Mouse (Mus musculus) cortical plate, adult 2 months (tissue): ENCODE results near the gene Olfr1306.

Experiments used
- CTCF ChIP-seq: fragments of 200-500 bp; IDR thresholded peaks from 2 replicates; pipeline ENCODE4 v1.5.1; 2011; ENCODE audit warnings: mild to moderate bottlenecking, control low read depth, low read length; ENCODE audit not compliant: insufficient read depth; ENCODE audit errors: extremely low read depth
- POLR2A ChIP-seq: fragments of 200-500 bp; IDR thresholded peaks from 2 replicates; pipeline ENCODE4 v1.6.1; 2011; ENCODE audit warnings: mild to moderate bottlenecking, low read length, control low read depth; ENCODE audit not compliant: insufficient read depth; ENCODE audit errors: extremely low read depth

DNA sequence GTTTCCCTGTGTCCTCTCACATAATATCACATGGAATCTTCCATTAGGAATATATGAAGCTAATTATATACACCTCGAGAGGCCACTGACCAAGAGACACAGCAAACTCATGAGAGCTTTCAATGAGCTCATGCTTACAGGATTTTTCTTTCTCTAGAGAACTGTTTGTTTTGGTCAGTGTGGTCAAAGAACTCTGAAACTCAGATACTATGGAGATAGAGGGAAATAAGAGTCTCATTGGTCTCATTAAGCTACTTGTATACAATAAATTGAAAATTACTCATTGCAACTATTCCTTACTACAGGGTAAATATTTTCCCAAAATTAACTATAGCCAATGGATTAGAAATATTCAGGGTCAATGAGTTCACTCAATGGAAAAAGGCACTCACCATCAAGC is 33.3 kb upstream of the Olfr1306 start, which contains the start of gene Olfr1307:
- TF ChIP-seq POLR2A: no peak
- TF ChIP-seq CTCF: no peak
